Mouse (Mus musculus): Measurements from ENCODE around the gene Gm10972.

- TF ChIP-seq CTCF (conservative IDR thresholded peaks at IDR 0.05; ENCODE audit: insufficient read depth, insufficient read length, low read depth, low read length) (no peak), POLR2A (IDR thresholded peaks at IDR 0.05; ENCODE audit: low read depth, low read length) (no peak)
These were observed 29.5 kb upstream of the Gm10972 start for GRCm38 (mm10) chr3:94613258-94613878.
